Mouse (Mus musculus): ENCODE measurements around the gene Pcca. TPM values are rescaled to one million over a fixed set of nuclear protein-coding genes. Genes with fewer than 3 reads are reported as not detected.

Gene Pcca
- total RNA-seq, 2 experiments from 2014 or later: 39.0 to 45.6 TPM

DNA sequence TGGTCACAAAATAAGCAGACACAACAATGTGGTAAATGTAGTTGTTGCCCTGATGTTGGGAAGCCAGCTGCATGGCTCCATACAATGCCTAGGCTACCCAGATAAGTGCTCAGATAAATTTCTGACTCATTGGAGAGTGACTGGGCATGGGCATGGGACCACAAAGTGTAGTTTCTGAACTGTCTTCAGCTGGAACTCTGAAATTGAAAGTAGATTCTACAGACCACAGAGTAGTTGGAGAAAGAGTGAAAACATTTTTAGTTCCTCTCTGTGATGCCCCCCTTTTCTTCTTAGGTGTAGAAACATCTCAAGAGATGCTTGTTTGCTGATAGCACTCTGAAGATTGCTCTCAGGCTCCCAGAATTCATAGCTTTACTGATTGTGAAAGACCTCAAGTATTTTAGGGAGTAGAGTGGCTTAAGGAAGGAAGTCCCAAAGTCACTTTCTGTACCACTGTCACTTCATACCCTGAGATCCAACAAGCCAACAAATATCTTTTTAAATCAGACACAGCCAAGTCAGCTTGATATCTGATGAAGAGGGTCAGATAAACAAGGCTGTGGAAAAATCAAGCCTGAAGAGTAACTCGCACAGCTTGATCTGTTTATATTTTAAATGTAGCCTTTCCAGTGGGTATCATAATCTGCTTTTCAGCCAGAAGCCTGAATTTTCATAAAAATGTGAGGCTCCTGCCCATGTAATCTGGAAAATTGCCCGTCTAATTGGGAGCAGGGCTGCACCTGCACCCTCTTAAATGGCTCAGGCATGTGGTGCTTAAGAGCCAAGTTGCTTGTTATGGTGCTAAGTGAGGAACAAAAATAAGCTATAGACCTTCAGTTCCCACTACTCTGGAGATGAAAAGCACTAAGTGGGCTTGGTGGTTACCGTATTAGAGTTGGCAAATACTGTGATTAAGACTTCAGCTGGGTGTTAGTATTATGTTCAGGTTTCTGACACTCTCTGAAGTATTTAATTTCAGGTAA, 214.0 kb downstream of the Pcca start:
- DNase-seq: no peak

DNA sequence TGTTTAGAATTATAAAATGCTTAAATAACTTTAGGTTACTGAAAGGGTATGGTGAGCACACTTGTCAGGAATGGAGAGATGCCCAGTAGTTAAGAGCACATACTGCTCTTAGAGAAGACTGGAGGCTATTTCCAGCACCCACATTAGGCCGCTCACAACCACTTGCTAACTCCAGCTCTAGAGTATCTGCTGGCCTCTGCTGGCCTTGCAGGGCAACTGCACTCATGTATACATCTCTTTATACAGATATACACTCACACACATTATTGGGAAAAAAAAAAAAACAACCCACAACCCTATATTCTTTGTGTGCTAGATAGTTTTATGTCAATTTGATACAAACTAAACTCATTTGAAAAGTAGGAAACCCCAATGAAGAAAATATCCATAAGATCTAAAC, 217.4 kb downstream of the Pcca start:
- DNase-seq: no peak

GRCm38 (mm10) chr14:122753278-122753677, 219.2 kb downstream of the Pcca start:
- no peak for DNase-seq

GRCm38 (mm10) chr14:122754311-122754710, 220.2 kb downstream of the Pcca start:
- no peak for DNase-seq

GRCm38 (mm10) chr14:122755559-122755958, 221.4 kb downstream of the Pcca start:
- DNase-seq: no peak

DNA sequence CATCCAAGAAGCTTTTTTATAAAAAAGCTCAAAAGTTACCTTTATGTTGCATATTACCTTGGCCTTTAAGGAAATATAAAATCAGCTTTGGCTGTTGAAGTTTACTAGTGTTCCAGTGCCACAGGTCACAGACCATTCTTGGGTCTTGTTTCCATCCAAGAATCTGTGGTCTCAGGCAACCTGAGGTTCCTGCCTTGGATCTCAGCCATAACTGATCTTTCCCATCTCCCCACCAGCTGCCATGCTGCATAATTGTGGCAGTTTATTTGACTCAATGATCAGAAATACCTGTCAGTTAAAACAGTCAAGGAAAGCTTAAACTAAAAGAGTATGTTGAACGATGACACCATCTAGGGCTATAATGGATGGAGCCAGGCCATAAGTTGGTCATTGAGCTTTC, 222.5 kb downstream of the Pcca start:
- no peak for DNase-seq

GRCm38 (mm10) chr14:122759890-122760289, 225.8 kb downstream of the Pcca start:
- DNase-seq: no peak

DNA sequence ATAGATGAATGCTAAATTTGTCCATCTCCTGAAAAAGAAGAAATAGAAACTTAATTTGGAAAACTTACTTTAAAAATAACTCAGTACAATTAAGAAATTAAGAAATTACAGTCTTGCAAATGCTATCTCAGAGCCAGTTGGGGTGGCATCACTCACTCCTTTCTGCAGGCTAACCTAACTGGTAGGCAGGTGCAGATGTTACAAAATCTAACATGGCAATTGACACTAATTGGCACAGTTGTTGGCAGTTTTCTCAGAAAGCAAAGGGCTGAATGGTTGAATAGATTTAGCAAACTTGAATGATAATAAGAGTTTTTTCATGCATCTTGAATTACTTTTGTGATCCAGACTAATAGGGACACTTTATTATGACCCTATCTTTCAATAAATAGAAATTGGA, 226.7 kb downstream of the Pcca start:
- DNase-seq: no peak

DNA sequence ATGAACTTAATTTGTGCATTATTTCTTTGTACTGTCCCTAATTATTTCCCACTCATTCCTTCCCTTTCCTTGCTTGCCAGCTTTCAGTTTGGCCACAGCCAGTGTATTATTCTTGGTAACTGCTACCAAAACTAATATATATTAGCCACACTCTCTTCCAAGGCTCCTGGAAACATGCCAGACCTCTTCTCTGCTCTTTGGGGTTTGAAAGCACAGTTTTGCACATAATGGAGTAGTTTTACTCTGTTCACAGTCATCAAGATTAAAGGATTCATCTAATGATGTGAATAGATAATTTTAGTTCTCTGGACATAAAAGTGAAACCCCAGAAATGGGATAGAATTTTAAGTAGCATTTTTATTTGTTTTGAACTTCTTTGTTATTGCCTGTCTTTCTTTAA, 228.5 kb downstream of the Pcca start:
- DNase-seq: no peak

DNA sequence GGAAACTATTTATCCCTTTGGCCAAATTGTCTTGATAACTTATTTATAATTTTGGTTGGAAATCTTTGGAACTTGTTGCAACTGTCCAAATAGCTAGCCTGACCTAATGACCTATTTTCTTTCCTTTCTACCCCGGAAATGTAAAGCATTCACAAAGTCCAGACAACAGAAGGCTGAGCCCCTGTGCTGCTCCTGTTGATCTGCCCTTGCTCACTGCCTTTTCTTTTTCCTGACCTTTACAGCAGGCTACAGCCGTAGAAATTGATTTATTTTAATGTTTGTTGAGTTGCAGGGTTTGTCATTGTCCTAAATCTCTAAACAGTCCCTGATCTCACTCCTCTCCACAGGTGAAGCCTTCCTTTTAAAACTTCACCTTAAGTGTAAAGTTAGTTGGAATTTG, 231.8 kb downstream of the Pcca start:
- DNase-seq: no peak

- no peak for DNase-seq
Measured at GRCm38 (mm10) chr14:122766448-122766847, 232.3 kb downstream of the Pcca start.

GRCm38 (mm10) chr14:122784701-122785100, 250.6 kb downstream of the Pcca start:
- DNase-seq: no peak

- DNase-seq: no peak
Measured at GRCm38 (mm10) chr14:122788199-122788598, 254.1 kb downstream of the Pcca start.

- DNase-seq: no peak
Measured at GRCm38 (mm10) chr14:122790111-122790510, 256.0 kb downstream of the Pcca start.

DNA sequence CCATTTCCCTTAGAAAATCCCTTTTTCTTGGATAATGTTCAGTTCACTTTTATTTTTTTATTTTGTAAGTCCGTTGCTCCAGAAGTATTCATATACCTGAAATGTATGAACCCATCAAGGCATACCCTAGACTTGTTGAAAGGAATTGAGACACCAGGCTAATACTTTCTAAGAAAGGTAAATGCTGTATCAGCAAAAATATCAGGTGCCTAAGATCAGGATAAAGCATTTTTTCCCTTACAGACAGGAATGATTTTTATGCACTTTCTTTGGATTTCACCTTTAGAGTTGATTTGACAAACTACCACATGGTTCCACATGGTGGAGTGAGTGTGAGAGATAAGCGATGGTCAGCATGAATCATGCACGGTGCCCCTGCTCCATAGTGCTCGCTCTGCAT, 259.2 kb downstream of the Pcca start:
- no peak for DNase-seq

DNA sequence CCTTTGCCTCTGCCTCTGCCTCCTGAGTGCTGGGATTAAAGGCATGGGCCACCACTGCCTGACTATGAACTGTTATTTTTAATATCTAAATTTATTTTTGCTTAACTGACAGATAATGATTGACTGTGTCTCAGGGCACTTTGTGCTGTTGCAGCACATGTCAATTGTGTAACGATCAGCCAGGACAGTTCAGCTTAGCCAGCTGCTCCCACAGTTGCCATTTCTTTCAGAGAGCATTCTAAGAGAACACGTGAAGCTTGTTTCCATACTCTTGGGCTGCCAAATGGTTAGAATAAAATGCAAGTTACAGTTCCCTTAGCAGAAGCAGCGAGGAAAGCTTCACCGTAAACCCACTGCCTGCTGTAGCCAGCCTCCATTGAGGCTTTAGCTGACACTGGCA, 266.2 kb downstream of the Pcca start:
- DNase-seq: no peak

- DNase-seq: no peak
Measured at GRCm38 (mm10) chr14:122821002-122821401, 286.9 kb downstream of the Pcca start.

DNA sequence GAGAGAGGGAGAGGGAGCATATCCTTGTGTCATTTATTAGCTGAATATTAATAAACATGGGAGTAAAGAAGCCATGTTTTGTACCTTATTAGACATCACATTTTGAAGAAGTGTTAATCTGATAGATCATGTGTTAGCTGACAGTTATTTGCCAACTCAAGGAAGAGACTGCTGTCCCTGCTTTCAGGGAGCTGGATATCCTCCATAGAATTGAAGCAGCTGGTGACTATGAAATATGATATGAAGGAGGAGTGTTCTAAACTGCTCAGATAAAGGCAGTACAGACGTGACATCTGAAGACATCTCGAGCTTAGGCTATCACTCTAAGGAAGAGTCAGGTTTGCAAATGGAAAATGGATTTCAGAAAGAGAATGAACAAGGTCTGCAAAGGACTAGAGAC, 289.7 kb downstream of the Pcca start:
- no peak for DNase-seq

- DNase-seq: no peak
Measured at GRCm38 (mm10) chr14:122825464-122825863, 291.3 kb downstream of the Pcca start.

DNA sequence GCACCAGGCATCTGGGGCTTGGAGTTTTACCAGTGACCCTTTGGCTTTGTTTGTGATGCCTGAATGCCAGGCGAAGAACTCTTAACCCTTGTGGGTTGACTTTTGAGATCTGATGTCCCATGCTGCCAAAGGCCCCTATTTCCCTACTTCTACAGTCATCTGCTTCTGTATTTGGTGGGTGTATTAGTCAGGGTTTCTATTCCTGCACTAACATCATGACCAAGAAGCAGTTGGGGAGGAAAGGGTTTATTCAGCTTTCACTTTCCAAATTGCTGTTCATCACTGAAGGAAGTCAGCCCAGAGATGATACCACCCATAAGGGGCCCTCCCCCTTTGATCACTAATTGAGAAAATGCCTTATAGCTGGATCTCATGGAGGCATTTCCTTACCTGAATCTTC, 296.3 kb downstream of the Pcca start:
- no peak for DNase-seq

DNA sequence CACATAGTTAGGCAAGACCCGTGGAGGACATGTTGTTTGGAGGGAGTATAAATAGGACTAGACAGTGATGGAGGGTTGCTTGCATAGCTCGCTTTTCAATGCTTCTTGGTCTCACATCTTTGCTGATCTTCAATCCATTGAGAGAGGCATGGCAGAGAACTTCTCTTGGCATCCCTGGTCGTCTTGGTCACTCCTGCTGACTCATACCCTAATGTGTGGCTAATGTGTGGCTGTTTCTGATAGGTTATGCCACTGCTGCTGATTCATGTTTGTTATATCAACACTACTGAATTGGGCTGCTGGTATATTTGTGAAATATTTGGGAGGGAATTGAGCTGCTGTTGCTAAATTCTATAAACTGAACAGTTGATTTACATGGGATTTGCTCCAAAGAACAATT, 299.5 kb downstream of the Pcca start:
- DNase-seq: no peak

DNA sequence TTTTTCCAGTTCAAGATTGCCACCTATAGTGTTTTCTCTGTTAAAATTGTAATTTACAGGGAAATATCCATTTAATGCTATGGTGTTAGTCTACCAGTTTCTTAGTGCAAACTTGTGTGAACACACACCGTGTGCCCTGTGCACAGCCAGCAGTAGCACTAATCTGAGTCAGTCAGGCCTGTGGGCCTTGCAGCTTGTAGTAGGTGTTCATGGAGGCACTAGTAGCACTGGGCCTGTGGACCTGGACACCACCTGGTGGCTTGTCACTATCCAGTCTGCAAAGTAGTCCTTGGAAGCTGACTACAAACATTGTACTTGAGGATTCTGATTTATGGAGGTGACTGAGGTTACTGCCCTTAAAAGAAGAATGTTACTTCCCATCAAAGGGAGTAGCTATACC, 300.6 kb downstream of the Pcca start:
- no peak for DNase-seq

DNA sequence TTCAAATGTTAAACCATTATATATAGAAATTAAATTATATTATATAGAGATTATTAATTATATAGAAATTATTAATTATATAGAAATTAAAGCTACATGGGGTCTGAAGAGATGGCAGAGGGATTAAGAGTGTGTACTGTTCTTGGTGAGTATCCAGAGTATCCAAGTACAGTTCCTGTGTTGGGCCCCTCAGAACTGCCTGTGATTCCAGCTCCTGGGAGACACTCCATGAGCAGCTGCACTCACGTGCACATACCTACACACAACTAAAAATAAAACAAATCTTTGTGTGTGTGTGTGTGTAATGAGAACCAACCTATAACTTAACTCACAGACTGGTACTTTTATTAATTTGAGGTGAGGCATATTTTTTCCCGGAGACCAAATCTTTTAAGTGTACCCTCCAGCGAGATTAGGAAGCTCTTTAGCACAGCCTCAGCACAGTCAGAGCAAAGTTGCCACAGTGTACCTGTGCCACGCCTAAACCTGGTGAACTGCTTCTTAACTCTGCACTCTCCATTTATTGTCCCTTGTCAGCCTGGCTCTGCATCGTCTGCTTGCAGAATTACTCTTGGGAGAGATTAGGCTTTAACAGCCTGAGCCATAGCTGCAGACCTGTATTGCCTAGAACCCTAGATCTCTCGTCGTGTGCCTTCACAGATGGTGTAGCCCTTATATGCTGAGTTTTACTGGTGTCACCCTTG, 301.5 kb downstream of the Pcca start:
- DNase-seq: no peak

GRCm38 (mm10) chr14:122836221-122836620, 302.1 kb downstream of the Pcca start:
- no peak for DNase-seq

All from gastrocnemius, postnatal 25 days (tissue).